Mouse (Mus musculus) cerebellum, adult 18-20 months (tissue): Measurements from ENCODE around the gene Chrm4.

Experiments used
- DNase-seq, 2 experiments: peaks; one replicate each; pipeline ENCODE4 v3.0.0; 2021

The Chrm4 gene

DNA sequence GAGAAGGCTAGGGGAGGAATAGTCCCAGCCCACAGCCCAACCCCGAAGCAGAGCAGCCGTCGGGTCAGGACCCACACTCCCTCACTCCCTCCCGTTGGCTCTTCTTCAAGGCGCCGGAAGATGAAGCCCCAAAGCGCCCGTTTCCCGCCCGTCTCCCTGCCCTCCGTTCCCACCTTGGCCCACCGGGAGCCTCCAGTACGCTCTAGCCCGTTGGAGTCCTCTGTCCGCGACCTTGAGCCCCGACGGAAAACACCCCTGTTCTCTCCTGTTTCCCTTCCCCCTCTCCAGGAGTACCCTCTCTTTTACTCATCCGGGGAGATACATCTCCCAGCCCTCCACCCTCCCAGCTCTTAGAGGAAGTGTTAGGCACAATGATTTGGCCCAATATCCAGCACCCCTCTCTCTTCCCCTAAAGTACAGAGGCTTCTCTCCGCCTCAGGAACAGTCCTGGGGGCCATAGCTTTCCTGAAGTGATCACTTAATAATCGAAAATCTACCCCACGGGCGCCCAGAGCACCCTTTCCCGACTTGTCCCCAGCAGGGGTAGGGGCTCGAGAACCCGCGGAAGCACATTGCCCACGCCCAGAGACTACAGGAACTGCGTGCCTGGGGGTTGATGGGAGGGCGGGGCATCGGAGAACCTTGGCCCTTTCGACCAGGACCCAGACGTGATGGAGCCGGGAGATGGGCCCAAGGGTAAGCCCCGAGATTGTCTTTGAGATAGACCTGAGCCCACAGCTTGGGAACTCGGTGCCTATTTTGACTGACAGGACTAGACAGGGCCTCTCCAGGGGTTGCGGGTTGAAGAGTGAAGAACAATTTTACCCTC is 4.2 kb upstream of the Chrm4 start:
- peak in 1 of 2 experiments; percentile 14 for DNase-seq

DNA sequence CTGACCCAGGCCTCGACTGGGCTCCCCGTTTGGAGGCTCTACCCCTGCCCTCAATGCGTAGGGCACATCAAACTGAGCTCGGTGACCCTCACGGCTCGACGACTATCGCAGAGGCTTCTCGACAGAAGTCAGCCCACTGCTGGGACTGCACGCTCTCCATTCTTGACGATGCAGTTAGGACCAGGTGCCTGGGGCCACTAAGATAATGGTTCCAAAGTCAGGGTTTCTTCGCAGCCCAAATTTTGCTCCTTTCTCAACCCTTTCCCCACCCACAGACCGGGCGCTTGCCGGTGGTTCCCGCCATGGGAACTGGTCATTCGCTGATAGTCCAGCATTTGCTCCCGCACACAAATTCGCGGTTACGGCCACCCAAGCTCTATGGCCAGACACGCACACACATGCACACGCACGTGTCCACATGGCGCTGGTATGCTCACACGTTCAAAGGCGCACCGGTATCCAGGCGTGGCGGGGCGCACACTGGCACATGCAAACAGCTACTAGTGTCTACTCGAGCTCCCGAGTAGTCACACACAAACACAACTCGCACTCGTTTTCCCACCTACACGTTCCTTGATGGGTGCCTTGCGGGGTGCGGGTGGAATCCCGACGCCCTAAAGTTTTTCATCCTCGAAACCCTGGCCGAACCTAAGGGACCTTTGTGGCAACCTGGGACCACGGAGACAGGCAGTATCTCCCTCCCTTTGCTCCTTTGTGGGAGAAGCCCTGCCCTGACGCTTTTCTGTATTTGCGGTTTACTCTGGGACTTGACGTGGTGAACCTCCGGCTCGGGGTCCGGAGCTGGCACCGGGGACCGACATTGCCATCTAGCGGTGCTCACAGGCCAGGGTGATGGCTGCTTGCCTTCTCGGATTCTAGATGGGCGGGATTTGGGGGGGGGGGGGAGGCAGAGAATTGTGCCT is 3.4 kb upstream of the Chrm4 start:
- DNase-seq = peak; percentile 75 to 80

- DNase-seq = no peak
Observed at GRCm38 (mm10) chr2:91924726-91925125, 2.3 kb upstream of the Chrm4 start.

GRCm38 (mm10) chr2:91925442-91925841 is 1.6 kb upstream of the Chrm4 start:
- DNase-seq = no peak

DNA sequence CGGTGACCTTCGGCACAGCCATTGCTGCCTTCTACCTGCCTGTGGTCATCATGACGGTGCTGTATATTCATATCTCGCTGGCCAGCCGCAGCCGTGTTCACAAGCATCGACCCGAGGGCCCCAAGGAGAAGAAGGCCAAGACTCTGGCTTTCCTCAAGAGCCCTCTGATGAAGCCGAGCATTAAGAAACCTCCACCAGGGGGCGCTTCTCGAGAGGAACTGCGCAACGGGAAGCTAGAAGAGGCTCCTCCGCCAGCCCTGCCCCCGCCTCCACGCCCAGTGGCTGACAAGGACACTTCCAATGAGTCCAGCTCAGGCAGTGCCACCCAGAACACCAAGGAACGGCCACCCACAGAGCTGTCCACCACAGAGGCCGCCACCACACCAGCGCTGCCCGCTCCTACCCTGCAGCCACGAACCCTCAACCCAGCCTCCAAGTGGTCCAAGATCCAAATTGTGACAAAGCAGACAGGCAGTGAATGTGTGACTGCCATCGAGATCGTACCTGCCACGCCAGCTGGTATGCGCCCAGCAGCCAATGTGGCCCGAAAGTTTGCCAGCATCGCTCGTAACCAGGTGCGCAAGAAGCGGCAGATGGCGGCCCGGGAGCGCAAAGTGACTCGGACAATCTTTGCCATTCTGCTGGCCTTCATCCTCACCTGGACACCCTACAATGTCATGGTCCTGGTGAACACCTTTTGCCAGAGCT is 931 bp downstream of the Chrm4 start:
- DNase-seq = peak; percentile 87 to 88

DNA sequence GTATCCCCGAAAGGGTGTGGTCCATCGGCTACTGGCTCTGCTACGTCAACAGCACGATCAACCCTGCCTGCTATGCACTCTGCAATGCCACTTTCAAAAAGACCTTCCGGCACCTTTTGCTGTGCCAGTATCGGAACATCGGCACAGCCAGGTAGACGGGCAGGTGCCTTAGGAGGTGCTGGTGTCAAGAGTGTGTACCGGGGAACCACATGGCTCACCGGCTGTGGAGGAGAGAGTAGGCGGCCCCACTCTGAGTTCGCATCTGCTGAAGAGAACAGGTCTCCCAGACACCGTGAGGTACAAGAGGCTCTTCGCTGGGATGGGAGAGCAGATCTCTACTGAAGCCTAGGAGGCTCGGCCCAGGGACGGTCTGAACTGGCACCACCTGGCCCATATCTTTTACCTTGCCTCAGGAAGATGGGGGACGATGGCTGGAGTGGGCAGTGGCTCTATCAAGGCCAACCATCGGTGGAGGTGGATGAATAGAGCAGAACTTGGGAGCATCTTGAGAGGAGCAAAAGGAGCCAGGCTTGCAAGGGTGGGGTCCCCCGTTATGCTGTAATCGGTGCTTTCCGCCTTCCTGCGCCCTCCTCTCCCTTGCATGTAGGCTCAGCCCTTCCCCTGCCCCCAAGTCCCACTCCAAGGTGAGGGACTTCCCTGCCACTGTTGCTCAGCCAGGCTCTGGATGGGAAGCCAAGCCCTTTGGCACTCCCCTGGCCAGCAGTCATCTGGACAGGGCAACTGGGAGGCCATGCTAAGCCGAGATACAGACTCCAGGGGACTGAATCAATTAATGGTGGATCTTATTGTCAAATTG is 1.7 kb downstream of the Chrm4 start:
- peak; percentile 50 to 58 for DNase-seq

- DNase-seq = no peak
Observed at GRCm38 (mm10) chr2:91929455-91929854, 2.4 kb downstream of the Chrm4 start.

DNA sequence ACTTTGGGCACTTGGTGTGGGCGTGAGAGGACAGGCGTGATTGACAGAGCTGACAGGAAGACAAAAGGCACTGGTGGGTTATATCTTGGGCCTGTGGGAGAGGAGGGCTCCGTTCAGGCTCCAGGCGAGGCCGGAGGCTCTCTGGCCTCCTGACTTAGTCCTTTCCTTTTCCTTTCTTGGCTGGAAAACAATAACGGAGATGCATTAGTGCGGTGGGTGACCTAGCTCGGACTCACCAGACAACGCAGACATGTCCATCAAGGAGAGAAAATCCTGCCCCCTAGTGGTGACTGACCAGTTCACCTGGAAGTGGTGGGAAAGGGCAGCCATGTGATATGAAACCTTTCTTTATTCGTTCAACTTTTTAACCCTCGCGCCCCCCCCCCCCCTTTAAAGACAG is 2.9 kb downstream of the Chrm4 start:
- peak; percentile 77 to 79 for DNase-seq

DNA sequence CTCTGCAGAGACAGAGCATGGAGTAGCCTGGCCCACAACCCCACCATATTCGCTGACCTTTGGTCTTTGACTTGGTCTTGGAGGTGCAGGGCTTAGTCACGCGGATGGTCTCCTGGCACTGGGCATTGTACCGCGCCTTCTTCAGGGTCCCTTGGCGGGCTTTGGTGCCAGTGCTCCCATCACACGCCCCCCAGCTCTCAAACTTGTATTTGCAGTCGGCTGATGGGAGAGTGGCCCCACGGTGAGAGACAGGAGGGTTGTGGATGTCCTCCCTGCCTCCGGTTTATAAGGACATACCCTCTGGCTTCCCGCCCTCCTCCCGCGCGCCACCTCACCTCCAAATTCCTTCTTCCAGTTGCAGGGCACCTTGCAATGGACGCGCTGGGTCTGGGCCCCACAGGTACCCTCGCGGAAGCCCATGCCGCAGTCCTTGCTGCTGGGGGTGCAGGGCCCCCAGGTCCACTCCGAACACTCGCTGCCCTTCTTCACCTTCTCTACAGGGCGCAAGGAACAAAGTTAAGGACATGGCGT is 3.8 kb downstream of the Chrm4 start:
- DNase-seq = peak in 1 of 2 experiments; percentile 32

GRCm38 (mm10) chr2:91931328-91932159 is 4.5 kb downstream of the Chrm4 start:
- peak; percentile 34 to 42 for DNase-seq

DNA sequence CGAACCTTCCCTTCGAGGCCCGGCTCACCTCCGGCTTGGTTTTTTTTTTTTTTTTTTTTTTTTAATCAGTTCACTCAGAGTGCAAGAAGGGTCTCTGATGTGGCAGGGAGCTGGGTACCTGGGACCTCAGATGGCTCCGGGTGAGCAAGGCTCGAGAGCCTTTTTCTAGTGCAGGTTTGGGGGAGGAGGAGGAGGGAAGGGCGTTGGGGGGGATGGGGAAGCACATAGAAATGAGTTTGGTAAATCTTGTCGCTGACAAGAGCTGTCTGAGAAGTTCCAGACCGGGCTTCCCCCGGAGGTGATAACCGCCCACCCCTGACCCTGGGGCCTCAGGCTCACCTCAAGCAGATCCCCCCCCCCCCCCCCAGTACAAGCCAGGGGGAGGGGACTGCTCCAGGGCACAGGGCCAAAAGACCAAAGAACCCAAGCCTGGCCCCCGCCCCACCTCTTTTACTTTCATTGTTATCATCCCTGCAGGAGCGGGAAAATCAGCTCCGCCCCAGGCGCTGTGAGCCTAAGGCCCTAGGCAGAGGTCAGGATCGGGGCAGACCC is 5.2 kb downstream of the Chrm4 start, which contains the start of gene Mdk:
TSS of gene Mdk (minus strand) at position 138 of the 552 bp plus-strand sequence.
- DNase-seq = peak in 1 of 2 experiments; percentile 29

DNA sequence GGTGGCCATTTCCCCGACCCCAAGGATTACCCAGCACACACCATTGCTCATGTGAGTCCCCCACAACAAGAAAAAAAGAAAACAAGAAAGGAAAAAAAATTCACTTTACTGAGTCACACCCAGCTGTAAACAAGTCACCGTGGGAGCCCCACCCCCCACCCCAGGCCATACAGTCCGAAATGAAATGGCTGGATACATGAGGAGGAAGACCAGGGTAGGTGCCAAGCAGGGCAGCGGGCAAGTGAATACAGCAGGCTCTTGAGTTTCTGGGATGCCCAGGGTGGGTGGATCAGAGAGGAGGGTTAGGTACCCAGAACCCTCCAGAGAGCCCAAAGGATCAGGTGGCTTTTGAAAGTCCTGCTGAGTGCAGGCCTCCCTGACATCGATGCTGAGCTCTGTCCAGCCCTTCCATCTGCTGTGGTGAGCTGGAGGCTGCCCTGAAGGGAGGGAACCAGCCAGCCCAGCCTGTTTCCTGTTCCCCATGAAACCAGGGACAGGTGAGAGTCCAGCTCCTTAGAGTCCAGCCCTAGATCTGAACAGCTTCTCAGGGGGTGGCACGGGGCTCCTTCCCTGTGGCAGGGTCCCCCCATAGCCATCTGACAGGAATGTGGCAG is 5.8 kb downstream of the Chrm4 start:
- DNase-seq = peak; percentile 67 to 75

DNA sequence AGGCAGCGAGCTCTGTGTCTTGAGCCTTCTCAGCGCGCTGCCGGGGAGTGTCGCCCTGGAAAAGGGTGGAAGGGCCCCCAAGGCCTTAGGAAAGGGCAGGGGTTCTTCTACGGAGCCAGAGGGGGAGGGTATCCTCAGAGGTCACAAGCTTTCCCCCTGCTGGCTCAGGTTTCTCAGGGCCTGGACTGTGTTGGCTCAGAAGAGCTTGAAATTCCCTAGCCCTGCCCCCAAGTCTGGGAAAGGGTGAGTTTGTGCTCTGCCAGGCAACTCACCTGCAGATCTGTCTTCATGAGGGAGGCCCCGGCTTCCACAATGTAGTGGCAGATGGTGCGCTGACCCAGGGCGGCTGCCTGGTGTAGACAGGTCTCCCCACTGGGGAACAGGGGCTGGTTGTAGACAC is 6.4 kb downstream of the Chrm4 start:
- peak; percentile 80 to 87 for DNase-seq

GRCm38 (mm10) chr2:91934016-91934415 is 7.0 kb downstream of the Chrm4 start:
- no peak for DNase-seq

DNA sequence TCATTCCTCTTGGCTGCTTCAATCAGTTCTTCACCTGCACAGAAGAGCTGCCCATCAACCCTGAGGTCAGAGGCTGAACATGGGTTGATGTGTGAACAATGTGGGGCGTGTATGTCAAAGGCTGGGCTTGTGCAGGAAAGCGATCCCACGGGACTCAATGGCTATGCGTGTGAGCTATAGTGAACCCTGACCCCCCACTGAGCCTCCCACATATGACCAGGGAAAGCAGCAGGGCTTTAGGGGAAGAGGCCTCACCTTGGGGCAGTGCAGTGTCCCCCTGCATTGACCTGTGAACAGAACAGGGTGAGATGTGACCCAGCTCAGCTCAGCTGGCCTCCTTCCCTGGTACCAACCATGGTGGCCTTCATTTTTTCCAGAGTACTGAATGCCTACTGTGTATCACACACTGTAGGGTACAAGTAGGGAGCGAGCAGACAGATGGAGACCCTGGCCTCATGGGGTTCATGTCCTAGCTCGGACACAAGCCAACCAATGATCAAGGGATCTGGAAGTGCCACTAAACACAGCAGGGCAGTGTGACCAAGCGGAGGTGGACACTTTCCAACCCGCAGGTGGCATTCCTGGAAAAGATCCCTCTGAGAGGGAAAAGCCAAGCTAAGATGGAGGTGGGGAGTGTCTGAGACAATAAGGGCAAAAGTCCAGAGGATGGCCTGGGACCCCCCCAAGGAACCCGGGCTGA is 7.9 kb downstream of the Chrm4 start:
- peak; percentile 58 to 69 for DNase-seq

- no peak for DNase-seq
Observed at GRCm38 (mm10) chr2:91936154-91936553, 9.1 kb downstream of the Chrm4 start.

GRCm38 (mm10) chr2:91939303-91939935 is 12.4 kb downstream of the Chrm4 start:
- no peak for DNase-seq

DNA sequence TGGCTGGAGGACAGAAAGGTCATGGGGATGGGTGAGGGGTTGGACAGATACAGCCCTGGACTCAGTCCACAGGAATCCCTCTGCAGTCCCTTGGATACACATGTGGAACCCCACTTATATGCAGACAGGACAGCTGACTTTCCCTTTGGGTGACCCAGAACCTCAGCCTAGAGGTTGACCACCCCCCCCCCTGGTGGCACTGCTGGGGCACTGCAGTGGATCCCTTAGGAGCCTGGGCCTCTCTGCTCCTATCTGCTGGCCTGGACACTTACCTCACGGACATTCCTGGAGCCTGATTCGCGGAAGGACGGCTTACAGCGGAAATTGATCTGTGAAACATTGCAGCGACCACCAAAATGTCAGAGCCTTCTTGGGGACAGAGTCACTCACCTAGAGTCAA is 15.3 kb downstream of the Chrm4 start:
- no peak for DNase-seq
